In genomic region chr6:55472381-55472780, GRCm38 (mm10) we compare ENCODE assay signal across 29 mouse cellular contexts. TPM values are rescaled to one million over a fixed set of nuclear protein-coding genes. Genes with fewer than 3 reads are reported as not detected.
DNase-seq lines count a peak whose midpoint lies in the region; ATAC-seq and TF ChIP-seq lines count a peak whose summit lies in the region.
"Had no signal": no experiment of that assay in that cellular context is flagged by ENCODE, and none has a peak within 500 bp of the region (broad histone marks: within the 10 kb centered on the region; RNA-seq: fewer than 3 reads in every experiment).

No protein-coding gene starts in this region.

- H3K36me3 ChIP-seq in hindbrain, postnatal 0 days (ENCODE audit: insufficient read depth, low read length), result peaks cover 33% of the 10 kb centered on the region
- peaks cover 77% of the 10 kb centered on the region for H3K36me3 ChIP-seq in hindbrain, embryonic 13.5 days
- H3K36me3 ChIP-seq: embryonic facial prominence, embryonic 12.5 days; embryonic facial prominence, embryonic 15.5 days; G1E; heart, embryonic 12.5 days; heart, embryonic 15.5 days had no signal

- DNase-seq in cerebellum, adult 18-20 months, result peak; percentile 37 to 51
- DNase-seq in cerebellum, adult 11 months, result no peak
- no peak for DNase-seq in hindbrain, postnatal 0 days (ENCODE audit: low spot score)
- DNase-seq in cerebellum, adult 9-11 months, result peak; percentile 70
- DNase-seq in cerebellum, postnatal 25 days, result peak; percentile 56 to 67
- no peak for DNase-seq in embryo, embryonic 10.5 days (ENCODE audit: low spot score)
- DNase-seq: adrenal gland, adult 2 months; adrenal gland, postnatal 14 days; B cell, adult 2 months; gastrocnemius, postnatal 25 days; heart, adult 18-20 months; heart, postnatal 10 days; heart, postnatal 36 days; kidney, adult 2 months had no signal

- no peak overlapping the region for H3K9ac ChIP-seq in hindbrain, postnatal 0 days (replicated peaks; ENCODE audit: low read length)
- H3K9ac ChIP-seq in hindbrain, embryonic 13.5 days, result no peak overlapping the region
- H3K9ac ChIP-seq: embryonic facial prominence, embryonic 12.5 days; embryonic facial prominence, embryonic 15.5 days; forebrain, embryonic 12.5 days; forebrain, embryonic 15.5 days; heart, embryonic 12.5 days; heart, embryonic 15.5 days; hindbrain, embryonic 14.5 days had no signal

- WGBS in hindbrain, postnatal 0 days, result 64% methylated on average over 2 of the region's 2 CpGs
- 84% methylated on average over 2 of the region's 2 CpGs for WGBS in hindbrain, embryonic 13.5 days

- H3K4me2 ChIP-seq in hindbrain, postnatal 0 days (ENCODE audit: low read depth, low read length), result no peak overlapping the region
- no peak overlapping the region for H3K4me2 ChIP-seq in hindbrain, embryonic 13.5 days
- H3K4me2 ChIP-seq: embryonic facial prominence, embryonic 12.5 days; embryonic facial prominence, embryonic 15.5 days; forebrain, embryonic 12.5 days; forebrain, embryonic 15.5 days; heart, embryonic 12.5 days; heart, embryonic 15.5 days; hindbrain, embryonic 14.5 days had no signal

- no peaks in the 10 kb centered on the region for H3K9me3 ChIP-seq in hindbrain, postnatal 0 days (ENCODE audit: low read length)
- H3K9me3 ChIP-seq in hindbrain, embryonic 13.5 days, result no peaks in the 10 kb centered on the region
- H3K9me3 ChIP-seq: embryonic facial prominence, embryonic 12.5 days; embryonic facial prominence, embryonic 15.5 days; forebrain, embryonic 12.5 days; forebrain, embryonic 15.5 days; G1E; heart, embryonic 12.5 days; heart, embryonic 15.5 days; hindbrain, embryonic 10.5 days had no signal

- TF ChIP-seq CTCF in hindbrain, postnatal 0 days (IDR thresholded peaks at IDR 0.05; ENCODE audit: low read depth), result no peak

- no peak overlapping the region for H3K4me3 ChIP-seq in hindbrain, postnatal 0 days (ENCODE audit: low read length)
- H3K4me3 ChIP-seq in hindbrain, embryonic 13.5 days, result no peak overlapping the region
- H3K4me3 ChIP-seq: embryonic facial prominence, embryonic 12.5 days; embryonic facial prominence, embryonic 15.5 days; erythroblast, embryonic 14.5 days; forebrain, embryonic 12.5 days; forebrain, embryonic 15.5 days; heart, embryonic 12.5 days; heart, embryonic 15.5 days; hindbrain, embryonic 10.5 days had no signal

- H3K27ac ChIP-seq in hindbrain, postnatal 0 days, result no peak overlapping the region
- no peak overlapping the region for H3K27ac ChIP-seq in hindbrain, embryonic 13.5 days
- H3K27ac ChIP-seq: embryonic facial prominence, embryonic 12.5 days; embryonic facial prominence, embryonic 15.5 days; forebrain, embryonic 12.5 days; forebrain, embryonic 15.5 days; heart, embryonic 15.5 days; hindbrain, embryonic 10.5 days; hindbrain, embryonic 14.5 days had no signal

- H3K27me3 ChIP-seq in hindbrain, postnatal 0 days (ENCODE audit: insufficient read depth, low read length), result no peaks in the 10 kb centered on the region
- no peaks in the 10 kb centered on the region for H3K27me3 ChIP-seq in hindbrain, embryonic 13.5 days
- H3K27me3 ChIP-seq: embryonic facial prominence, embryonic 12.5 days; embryonic facial prominence, embryonic 15.5 days; forebrain, embryonic 12.5 days; forebrain, embryonic 15.5 days had no signal

- peaks cover 3% of the 10 kb centered on the region; the same call in 1 of the 2 replicates for H3K4me1 ChIP-seq in hindbrain, postnatal 0 days (ENCODE audit: insufficient read depth, low read length)
- H3K4me1 ChIP-seq in hindbrain, embryonic 13.5 days (replicated peaks), result peaks cover 11% of the 10 kb centered on the region
- H3K4me1 ChIP-seq: embryonic facial prominence, embryonic 12.5 days; embryonic facial prominence, embryonic 15.5 days; forebrain, embryonic 12.5 days; forebrain, embryonic 15.5 days; heart, embryonic 15.5 days; hindbrain, embryonic 10.5 days had no signal

- ATAC-seq in hindbrain, postnatal 0 days, result 0 out of 2 replicates have a peak, but pooled peaks have one; percentile 14
- no peak for ATAC-seq in hindbrain, embryonic 13.5 days (ENCODE audit: low FRiP score)
- no peak for ATAC-seq in erythroblast, adult 5-6 weeks (replicated peaks; ENCODE audit: low FRiP score, poor library complexity, severe bottlenecking)
- ATAC-seq: forebrain, embryonic 15.5 days; intestine, postnatal 0 days; Patski had no signal

RNA-seq across cellular contexts. Expression of gene Adcyap1r1, which starts 20.6 kb away (rescaled TPM):
- total RNA-seq in hindbrain, postnatal 0 days (2014; rRNA removed), result 236 and 269 TPM in 2 replicates
- 67.1 and 72.2 TPM in 2 replicates for polyA plus RNA-seq in hindbrain, postnatal 0 days (2015; fragmentation: Nextera tagmentation; extraction: Ambion mirVana)
- polyA plus RNA-seq in hindbrain, embryonic 13.5 days (2015; fragmentation: Nextera tagmentation; extraction: Ambion mirVana), result 45.4 and 51.0 TPM in 2 replicates
- total RNA-seq in erythroblast, adult 5-6 weeks (2015; ENCODE audit: low replicate concordance), result 0.19 TPM in 1 of 2 replicates, not detected in the other
- total RNA-seq in erythroblast, adult 5-6 weeks (2017; ENCODE audit: low replicate concordance), result 0.09 TPM in 1 of 2 replicates, not detected in the other
- total RNA-seq: CH12.LX had no signal
- polyA plus RNA-seq: erythroblast, embryonic 14.5 days; G1E had no signal

Comparison
In these comparisons a context has a peak if more than half of its experiments do, and no peak if none do; other contexts are left out.
1. DNase-seq: peak in cerebellum, adult 18-20 months (2 of 2), cerebellum, adult 9-11 months (single experiment) and cerebellum, postnatal 25 days (2 of 2); none in cerebellum, adult 11 months (single experiment), hindbrain, postnatal 0 days (single experiment) and embryo, embryonic 10.5 days (single experiment).
2. RNA of gene Adcyap1r1, which starts 20.6 kb away (total RNA-seq): 236 to 269 TPM in hindbrain, postnatal 0 days; 0.09 to 0.19 TPM in erythroblast, adult 5-6 weeks; every median in the first group is over 100 times any median in the second.